Mouse (Mus musculus): ENCODE results near the gene Ugt1a2.
"Not testable (repeated sequence)": the region's sequence is repeated elsewhere in the genome, so short reads cannot be mapped to it uniquely, and the experiment has no call there.

The Ugt1a2 gene

DNA sequence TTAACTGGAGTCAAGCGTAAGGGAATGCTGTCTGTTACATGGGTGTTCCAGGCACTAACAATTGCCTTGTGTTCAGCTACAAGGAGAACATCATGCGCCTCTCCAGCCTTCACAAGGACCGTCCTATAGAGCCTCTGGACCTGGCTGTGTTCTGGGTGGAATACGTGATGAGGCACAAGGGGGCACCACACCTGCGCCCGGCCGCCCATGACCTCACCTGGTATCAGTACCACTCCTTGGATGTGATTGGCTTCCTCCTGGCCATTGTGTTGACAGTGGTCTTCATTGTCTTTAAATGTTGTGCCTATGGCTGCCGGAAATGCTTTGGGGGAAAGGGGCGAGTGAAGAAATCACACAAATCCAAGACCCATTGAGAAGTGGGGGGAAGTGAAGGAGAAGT, 17.6 kb downstream of the Ugt1a2 start:
- DNase-seq (ENCODE audit: low spot score): no peak

DNA sequence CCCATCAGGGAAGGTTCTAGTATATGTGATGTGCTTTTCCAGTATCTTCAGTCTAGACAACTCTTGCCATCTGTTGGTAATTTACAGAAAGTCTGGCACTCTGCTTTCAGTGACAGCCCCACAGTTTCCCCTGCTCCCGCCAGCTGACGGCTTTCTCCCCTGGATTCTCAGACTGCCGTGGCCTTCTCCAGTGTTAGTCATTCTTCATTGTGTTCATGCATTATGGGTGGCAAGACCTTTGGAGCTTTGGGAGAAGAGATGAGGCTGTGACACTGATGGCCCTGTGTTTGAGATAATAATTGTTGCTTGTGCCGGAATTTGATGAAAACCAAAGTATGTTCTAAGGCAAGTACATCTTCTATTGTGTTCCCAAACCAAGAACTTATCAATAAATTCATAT, 18.2 kb downstream of the Ugt1a2 start:
- DNase-seq (ENCODE audit: low spot score): no peak

DNA sequence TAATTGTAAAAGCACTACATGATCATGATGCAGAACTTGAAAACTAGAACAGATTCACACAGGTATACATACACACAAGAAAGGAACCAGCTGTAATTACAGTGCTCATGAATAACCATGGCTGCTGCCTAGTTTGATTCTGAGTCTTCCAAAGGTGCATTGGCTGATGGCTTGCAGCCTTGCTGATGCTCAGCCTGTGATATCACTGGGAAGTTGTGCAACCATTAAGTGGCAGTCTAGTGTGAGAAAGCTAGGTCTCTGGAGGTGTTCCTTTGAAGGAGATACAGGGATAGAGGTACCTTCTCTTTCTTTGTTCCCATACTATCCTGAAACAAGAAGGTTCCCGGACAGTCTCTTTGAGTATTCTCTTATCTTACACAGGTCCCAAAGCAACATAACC, 18.7 kb downstream of the Ugt1a2 start:
- no peak for DNase-seq (ENCODE audit: low spot score)

DNA sequence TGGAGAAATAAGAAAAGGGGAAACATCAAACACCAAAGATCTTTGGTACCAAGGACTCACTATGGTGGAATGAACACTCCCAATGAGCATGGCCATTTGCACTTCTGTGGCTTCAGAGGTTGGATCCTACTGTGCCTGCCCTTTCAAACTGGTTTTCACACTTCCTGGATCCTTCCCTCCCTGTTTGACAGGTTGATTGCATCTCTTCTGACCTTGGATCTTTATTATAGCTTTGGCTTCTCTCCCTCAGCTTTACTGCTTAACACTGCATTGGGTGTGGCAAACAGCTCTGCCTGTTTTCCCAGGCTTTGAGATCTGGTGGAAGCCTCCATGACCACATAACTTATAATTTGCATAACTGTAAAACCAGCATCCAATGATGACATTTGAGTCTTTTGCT, 19.9 kb downstream of the Ugt1a2 start:
- no peak for DNase-seq (ENCODE audit: low spot score)

DNA sequence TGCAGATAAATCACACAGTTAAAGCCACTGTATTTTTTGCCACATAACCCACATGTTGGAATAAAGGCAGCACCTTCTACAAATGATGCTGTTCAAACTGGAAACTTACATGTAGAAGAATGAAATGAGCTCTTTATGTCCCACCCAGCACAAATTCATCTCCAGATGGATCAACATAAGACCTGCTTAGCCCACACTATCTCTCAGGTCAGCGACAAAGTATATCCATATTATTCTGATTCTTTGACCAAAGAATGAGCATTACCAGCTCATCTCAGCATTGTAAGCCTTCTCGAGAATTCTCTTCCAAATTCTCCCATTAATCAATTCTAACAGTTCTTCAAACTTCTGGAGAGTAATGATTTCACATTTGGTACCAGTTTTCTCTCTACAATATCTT, 21.8 kb downstream of the Ugt1a2 start:
- no peak for DNase-seq (ENCODE audit: low spot score)

DNA sequence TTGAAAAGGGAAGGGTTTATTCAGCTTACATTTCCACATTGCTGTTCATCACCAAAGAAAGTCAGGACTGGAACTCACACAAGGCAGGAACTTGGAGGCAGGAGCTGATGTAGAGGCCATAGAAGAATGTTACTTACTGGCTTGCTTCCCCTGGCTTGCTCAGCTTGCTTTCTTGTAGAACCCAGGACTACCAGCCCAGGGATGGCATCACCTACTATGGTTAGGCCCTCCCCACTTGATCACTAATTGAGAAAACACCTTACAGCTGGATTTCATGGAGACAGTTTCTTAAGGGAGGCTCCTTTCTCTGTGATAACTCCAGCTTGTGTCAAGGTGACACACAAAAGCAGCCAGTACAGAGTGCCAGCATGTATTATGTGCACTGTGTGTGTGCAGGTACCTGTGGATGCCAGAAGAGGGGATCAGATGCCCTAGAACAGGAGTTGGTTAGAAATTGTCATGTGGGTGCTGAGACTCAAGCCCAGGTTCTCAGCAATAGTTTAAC, 22.7 kb downstream of the Ugt1a2 start:
- not testable (repeated sequence) for DNase-seq (ENCODE audit: low spot score)

DNA sequence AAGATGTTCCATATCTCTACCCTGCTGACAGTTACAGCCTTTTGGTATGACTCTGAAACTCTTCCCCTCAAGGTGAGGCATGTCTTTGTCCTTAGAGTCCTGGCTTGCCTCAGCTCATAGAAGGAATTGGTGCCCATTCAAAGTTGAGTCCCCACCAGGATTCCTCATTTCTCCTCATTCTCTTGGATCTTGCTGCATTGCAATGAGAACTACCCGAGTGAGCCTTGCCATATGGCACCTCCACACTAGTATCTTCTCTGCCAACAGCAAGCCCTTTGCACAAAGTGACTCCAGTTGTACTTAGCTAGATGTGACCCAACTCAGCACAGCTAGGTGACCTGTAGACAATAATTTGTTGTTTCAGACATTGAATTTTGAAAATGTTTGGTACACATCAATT, 23.2 kb downstream of the Ugt1a2 start:
- no peak for DNase-seq (ENCODE audit: low spot score)

DNA sequence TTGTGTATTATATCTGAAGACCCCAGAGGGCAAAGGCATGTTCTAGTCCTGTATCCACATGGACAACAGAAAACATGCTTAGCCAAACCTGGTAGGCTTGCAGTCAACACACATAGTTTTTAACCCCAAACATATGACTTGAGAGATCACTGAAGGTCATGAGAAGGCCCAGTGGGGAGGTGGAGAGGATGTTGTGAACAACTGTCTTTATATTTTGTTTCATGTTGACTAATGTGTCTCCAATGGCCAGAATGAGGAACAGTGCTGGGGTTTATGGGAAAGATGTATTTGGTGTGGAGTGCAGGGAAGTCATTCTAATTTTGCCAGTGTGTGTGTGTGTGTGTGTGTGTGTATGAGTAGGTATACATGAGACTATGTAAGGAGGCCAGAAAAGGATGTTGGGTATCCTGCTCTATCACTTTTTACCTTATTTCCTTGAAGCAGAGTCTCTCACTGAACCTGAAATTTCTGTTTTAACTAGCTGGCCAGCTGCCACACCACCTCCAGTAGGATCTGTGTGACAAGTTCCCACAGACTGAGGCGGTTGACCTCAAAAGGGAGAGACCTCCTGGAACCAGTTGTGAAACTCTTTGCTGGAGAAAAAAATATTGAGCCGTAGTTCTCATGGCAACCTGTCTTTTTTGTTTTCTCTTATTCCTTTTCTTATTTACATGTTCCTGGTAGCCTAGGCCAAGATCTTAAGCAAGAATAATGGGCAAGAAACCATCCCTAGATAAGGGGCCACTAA, 23.8 kb downstream of the Ugt1a2 start:
- no peak for DNase-seq (ENCODE audit: low spot score)

DNA sequence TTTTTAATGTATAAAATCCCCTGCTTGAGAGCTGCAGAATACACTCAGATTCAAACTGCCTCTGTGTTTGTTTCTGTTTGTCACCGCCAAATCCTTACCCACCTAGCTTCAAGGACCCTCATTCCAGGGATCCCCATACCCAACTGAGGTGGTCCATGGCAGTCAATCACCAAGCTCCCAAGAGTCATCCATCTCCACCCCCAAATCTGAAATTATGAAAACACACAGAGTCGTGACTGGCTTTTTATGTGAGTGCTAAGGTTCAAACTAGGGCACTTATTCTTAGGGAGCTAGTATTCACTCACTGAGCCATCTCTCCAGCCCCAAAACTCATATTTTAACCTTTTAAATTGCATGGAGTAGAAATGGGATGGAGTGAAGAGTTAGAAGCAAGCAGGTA, 24.9 kb downstream of the Ugt1a2 start:
- DNase-seq (ENCODE audit: low spot score): not testable (repeated sequence)

DNA sequence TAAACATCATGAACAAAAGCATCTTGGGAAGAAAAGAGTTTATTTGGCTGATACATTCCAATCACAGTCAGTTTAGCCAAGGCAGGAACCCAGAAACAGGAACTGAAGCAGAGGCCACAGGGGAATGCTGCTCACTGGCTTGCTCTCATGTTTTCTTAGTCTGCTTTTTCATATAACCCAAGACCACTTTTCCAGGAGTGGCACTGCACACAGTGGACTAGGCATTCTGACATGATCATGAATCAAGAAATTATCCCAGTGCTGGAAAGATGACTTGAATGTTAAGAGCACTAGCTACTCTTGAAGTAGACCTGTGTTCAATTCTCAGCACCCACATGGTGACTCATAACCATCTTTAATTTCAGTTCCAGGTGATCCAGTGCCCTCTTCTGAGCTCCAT, 25.3 kb downstream of the Ugt1a2 start:
- DNase-seq (ENCODE audit: low spot score): no peak

DNA sequence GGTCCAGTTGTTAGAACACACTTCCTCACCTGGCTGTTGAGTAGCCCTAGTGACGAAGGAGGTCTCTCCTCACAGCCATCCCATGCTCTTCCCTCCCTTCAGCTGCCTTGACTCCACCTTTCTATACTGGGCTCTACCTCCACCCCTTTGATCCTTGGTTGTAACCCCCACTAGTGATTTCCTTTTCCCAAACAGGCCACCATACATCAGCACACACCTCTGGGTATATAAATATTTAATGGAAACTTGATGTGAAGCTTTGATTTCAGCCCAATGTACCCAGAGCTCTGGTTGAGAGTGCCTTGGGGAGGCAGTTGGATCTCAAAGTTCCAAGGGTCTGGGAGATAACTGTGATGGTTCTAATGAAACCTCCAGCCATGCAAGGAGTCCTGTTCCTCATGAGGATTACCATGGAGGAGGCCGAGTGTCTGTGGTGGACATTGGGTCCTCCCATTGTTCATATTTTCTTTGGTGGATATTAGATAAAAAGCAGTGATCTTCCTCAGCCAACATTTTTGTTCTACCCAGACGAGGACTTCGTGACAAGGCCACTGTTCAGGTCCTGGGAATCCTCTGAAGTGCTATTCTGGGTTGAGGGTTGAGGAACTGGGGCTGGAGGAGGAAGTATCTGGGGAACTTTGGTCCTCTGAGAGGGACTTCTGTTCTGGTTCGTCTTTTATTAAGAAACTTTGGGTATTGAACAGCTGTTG, 26.4 kb downstream of the Ugt1a2 start, which contains the start of gene Mroh2a:
Gene Mroh2a (plus strand): TSS at position 317 of the 710 bp plus-strand sequence.
- no peak for DNase-seq (ENCODE audit: low spot score)

DNA sequence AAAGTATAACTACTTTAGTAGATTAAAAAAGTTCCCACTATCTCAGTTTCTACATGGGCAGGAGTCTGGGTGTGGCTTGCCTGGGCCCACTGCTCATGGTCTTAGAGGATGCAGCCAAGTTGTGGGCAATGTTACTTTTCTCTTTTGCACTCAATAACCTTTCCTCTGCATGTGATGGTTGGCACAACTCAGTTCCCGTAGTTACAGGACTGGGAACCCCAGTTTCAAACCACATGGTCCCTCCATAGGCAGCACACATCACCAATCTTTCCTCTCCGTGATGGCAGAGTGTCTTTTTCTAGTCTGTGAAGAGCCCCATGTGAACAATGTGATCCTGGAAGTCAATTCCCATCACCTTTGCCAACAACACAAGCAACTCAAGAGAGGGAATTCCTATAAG, 27.1 kb downstream of the Ugt1a2 start:
- DNase-seq (ENCODE audit: low spot score): no peak

DNA sequence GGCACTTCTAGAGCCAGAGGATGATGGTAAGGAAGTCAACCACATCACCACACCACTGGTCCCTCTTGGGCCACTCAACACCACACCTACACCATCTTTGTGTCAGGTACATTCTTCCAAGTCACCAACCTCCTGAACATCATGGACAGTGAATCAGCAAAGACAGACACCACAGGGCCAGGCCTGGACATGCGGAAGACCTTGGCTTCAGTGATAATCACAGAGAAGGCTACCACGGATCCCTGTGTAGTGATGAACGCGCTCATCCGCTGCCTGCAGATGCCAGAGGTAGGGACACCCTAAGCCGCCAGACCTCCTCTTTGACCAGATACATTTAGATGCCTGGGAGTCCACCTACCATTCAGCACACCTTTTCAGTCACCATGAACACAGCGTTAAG, 27.7 kb downstream of the Ugt1a2 start:
- no peak for DNase-seq (ENCODE audit: low spot score)

DNA sequence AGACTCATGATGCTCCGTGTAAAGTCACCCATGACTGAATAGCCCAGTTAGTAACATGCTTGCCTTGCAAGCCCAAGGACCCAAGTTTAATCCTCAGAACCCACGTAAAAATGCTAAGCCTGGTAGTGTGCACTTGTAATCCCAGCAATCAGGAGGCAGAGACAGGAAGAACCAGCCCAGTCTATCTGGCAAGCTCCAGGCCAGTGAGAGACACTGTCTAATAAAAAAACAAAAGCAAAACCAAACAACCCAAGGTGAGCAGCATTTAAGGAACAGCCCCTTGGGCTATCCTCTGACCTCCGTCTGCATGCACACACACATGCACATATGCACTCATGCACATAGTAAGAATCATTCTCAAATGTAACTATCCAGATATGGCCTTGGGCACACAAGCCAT, 29.2 kb downstream of the Ugt1a2 start:
- no peak for DNase-seq (ENCODE audit: low spot score)

DNA sequence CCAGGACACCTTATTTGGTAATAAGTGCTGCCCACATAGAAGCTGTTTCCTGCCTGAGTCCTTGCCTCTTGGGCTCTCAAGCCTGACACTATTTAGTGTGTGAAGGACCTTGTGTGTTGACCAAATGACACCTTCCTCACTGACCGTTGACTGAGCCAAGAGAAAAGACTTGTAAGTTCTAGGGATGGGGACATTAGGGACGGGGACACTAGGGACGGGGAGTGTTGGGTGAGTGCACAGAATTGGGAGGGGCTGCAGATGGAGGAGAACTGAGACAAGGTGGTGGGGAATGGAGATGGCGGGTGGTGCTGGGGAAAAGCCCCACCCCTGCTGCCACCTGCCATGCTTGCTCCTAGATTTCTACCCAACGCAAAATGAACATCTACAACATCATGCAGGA, 29.6 kb downstream of the Ugt1a2 start:
- no peak for DNase-seq (ENCODE audit: low spot score)

DNA sequence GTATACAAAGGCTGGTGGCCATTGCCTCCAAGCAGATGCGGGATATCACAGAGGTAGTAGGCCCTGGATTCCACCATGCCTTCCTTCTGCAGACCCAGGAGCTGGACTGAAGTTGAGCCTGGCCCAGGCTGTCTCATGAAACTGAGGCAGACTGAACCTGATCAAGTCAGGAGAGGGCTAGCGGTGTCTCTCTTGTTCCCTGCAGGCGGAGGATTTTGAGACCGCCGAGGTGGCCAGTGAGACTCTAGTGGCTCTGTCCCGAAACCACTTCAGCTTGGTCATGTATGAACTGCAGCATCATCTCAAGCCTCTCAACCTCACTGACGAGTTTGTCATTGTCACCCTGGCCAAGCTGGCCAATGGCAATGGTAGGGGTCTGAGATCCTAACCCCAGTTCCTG, 30.0 kb downstream of the Ugt1a2 start:
- no peak for DNase-seq (ENCODE audit: low spot score)

DNA sequence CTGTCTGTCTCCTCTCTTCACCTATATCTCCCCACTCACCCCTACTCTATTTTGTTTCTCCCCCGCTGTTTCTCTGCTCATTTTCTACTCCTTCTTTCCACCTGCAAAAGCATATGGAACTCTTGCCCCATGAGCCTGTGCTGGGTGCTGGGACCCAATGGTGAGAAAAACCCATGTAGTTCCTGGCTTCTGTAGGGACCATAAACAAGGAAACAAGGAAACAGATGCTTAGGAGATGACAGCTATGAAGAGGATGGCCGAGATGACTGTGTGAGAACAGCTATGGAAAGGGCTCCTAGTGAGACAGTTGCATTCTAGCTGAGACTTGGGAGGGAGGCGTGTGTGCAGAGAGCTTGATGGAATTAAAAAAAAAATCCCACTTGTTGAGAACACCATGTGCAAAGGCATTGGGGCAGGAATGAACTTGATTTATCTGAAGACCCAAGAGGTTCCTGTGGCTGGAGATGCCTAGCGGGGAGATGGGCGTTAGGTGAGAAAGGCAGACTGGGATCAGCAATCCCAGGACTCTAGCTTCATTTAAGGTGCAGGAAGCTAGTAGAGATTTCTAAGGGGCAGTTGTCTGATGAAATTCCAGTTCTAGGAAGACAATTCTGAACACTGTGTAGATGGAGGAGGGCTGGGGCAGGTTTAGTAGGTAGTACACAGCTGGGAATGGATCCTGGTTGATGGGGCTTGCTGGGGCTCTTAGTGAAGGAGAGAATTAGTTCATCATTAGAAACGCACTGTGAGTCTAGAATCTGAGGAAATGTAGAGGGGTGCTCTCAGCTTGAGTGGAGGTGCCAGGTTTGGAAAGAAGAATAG, 30.8 kb downstream of the Ugt1a2 start:
- DNase-seq (ENCODE audit: low spot score): no peak

DNA sequence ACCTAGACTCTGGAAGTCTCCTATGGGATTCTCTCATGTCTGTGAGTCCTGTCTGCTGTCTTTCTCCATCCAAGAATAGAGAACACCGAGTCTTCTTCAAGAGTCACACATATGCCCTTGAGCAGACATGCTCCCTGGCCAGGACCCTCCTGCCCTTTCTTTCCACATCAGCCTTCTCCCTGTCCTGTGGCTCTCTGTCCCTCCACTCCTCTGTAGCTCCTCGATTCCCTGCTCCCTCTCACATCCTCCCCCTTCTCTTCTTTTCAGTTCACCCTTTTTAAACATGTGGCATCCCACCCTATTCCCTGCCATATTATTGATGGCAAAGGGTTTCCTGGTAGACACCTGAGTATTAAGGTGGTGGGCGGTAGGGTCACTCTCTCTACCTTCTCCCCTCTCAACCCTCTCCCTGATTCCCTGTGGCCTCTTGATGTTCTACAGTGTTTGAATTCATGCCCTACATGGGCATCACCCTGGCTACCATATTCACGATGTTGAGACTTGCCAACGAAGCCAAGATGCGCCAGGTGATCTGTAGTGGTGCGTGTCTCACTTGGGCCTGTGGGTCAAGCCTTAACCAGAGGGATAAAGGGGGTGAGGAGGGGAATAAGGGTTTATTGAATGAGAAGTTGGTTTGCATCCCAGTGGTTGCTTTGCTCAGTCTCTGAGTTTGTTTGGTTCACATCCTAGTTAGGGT, 31.6 kb downstream of the Ugt1a2 start:
- no peak for DNase-seq (ENCODE audit: low spot score)

DNA sequence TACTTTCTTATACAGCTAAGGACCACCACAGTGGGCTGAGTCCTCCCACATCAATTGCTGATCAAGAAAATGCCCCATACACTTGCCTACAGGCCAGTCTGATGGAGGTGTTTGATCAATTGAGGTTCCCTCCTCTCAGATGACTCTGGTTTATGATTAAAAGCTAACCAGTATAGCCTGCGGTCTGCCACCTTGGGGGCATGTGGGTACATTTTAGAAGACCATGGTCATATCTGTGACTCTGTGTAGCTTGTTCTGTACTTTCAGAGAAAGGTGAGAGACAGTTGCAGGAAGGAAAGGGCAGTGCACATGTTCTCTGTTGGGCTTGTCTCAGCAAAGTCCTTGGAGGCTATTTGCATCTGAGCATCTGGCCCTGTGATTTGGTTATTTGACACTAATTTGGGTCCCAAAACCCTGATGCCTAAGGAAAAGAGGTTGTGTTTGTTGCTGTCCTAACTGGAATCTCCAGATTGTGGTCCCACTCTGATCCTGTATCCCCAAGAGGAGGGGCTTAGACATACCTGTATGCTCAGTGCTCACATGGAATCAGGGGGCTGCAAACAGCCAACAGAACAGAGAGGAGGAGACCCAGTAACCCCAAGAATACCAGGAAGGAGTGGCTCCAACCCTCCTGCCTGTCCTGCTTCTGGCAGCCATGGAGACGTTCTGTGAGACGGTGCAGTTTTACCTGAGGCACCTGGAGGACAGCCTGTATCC, 32.4 kb downstream of the Ugt1a2 start:
- DNase-seq (ENCODE audit: low spot score): no peak

DNA sequence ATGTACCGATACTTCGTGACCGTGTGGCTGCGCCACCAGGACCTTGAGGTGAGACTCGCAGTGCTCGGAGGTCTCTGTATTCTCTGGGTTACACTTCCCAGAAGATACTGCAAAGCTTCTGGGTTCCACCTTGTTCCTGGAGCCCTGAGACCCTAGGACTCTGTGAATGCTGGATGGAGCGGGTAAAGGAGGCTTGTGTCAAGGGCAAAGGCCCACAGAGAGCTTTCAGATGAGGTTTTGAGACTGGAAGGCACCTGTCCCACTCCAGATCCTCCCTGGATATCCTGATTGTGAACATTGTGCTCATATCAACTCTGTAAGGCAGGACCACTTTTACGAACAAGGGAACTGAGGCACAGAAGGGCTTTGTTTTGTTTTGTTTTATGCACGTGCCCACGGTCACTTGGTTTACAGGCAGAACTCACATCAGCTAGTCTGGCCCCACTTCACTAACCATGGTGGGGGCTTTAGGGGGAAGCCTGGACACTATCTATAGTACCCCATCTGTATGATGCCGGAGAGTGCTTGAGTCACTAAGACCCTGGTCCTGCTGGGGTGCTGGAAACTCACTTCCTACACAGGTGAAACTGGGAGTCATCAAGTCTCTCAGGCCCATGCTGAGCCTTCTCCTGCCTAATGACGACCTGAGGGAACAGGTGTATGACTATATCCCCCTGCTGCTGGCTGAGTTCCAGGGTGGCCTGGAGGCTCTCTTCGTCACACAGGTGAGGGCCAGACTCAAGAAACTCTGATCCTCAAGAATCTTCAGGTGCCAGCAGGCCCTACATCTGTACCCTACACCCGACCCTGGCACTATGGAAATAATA, 33.2 kb downstream of the Ugt1a2 start:
- no peak for DNase-seq (ENCODE audit: low spot score)

DNA sequence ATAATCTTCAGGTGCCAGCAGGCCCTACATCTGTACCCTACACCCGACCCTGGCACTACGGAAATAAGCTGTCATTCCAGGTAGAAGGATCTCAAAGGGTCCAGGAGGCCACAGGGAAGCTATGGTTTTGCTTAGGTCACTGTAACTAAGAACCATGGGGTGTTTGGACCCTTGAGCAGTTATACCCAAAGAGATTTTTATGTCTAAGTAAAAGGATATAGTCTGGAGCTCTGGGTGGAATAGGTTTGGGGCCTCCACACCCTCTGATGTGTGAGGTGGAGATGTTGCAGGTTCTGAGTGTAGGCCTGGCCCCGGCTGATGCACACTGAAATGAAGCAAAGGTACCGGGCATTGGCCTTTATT, 33.8 kb downstream of the Ugt1a2 start:
- DNase-seq (ENCODE audit: low spot score): no peak

Measured in c-Kit-positive CD71-positive TER-119-positive erythroid progenitor cells, embryonic 14.5 days (primary cell).